Mouse (Mus musculus): Measurements from ENCODE around the gene Arid1b. TPM values are rescaled to one million over a fixed set of nuclear protein-coding genes. Genes with fewer than 3 reads are reported as not detected.

Gene Arid1b
- total and polyA plus RNA-seq, 3 experiments = 11.8 to 27.8 (median 26.8) TPM

GRCm38 (mm10) chr17:5000001-5000400, 5.9 kb downstream of the Arid1b start:
- 27% methylated on average over 10 of the region's 10 CpGs for WGBS
- Histone ChIP-seq H3K27ac (no peak overlapping the region), H3K4me1 (ENCODE audit: control insufficient read depth, insufficient read depth, low read length) (peaks cover 22% of the 10 kb centered on the region), H3K36me3 (ENCODE audit: control insufficient read depth, insufficient read depth, low read length) (peaks cover 27% of the 10 kb centered on the region), H3K4me3 (no peak overlapping the region), H3K27me3 (ENCODE audit: control insufficient read depth, insufficient read depth, low read length) (no peaks in the 10 kb centered on the region), H3K79me2 (replicated peaks; ENCODE audit: control insufficient read depth, insufficient read depth, low read length) (peaks cover 11% of the 10 kb centered on the region), H3K9ac (ENCODE audit: low read depth, low read length) (peak overlapping the region; percentile 28; the same call in 1 of the 2 replicates)
- peak in 1 of 2 experiments; percentile 16 for DNase-seq
- intact Hi-C loops (cut with DNase I) = no loop called here
- no peak for TF ChIP-seq POLR2A (IDR thresholded peaks at IDR 0.05; ENCODE audit: insufficient read depth, low read depth, low read length)
- TF ChIP-seq CTCF (IDR thresholded peaks at IDR 0.05) = no peak
- no peak for TF ChIP-seq EP300 (IDR thresholded peaks at IDR 0.05; ENCODE audit: insufficient read depth, low read depth, low read length)

DNA sequence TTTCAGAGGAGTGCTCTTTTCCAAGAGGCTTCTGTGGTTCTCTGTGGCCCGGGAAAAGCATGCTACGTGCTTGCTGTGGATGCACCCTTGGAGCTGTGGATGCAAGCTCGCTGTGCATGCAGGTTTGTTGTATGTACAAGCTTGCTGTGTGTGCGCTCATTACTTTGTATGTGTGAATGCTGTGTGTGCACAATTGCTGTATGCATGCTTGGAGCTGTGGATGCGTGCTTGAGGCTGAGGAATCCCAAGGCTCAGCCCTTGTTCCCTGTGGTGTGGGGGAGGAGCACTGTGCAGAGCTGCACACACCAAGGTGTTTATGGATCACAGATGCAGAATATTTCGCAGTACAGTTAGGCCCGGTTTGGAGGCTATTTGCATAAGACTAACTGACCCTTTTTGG, 6.7 kb downstream of the Arid1b start:
- no peak overlapping the region for H3K4me3 ChIP-seq
- intact Hi-C loops (cut with DNase I) = no loop called here
- no peak for TF ChIP-seq POLR2A (IDR thresholded peaks at IDR 0.05; ENCODE audit: insufficient read depth, low read depth, low read length)
- TF ChIP-seq EP300 (IDR thresholded peaks at IDR 0.05; ENCODE audit: insufficient read depth, low read depth, low read length) = no peak
- TF ChIP-seq CTCF (IDR thresholded peaks at IDR 0.05) = no peak
- H3K4me1 ChIP-seq (ENCODE audit: control insufficient read depth, insufficient read depth, low read length) = peaks cover 29% of the 10 kb centered on the region
- 72% methylated on average over 7 of the region's 7 CpGs for WGBS
- H3K79me2 ChIP-seq (replicated peaks; ENCODE audit: control insufficient read depth, insufficient read depth, low read length) = peaks cover 16% of the 10 kb centered on the region
- DNase-seq = peak in 1 of 2 experiments; percentile 18
- H3K36me3 ChIP-seq (ENCODE audit: control insufficient read depth, insufficient read depth, low read length) = peaks cover 27% of the 10 kb centered on the region
- no peak overlapping the region for H3K9ac ChIP-seq (ENCODE audit: low read depth, low read length)
- H3K27me3 ChIP-seq (ENCODE audit: control insufficient read depth, insufficient read depth, low read length) = no peaks in the 10 kb centered on the region
- H3K27ac ChIP-seq = no peak overlapping the region; the same call in 1 of the 2 replicates

- Histone ChIP-seq H3K36me3 (ENCODE audit: control insufficient read depth, insufficient read depth, low read length) (peaks cover 27% of the 10 kb centered on the region), H3K4me1 (ENCODE audit: control insufficient read depth, insufficient read depth, low read length) (peaks cover 32% of the 10 kb centered on the region), H3K27ac (no peak overlapping the region), H3K79me2 (replicated peaks; ENCODE audit: control insufficient read depth, insufficient read depth, low read length) (peaks cover 16% of the 10 kb centered on the region), H3K9ac (ENCODE audit: low read depth, low read length) (no peak overlapping the region), H3K4me3 (no peak overlapping the region), H3K27me3 (ENCODE audit: control insufficient read depth, insufficient read depth, low read length) (no peaks in the 10 kb centered on the region)
- intact Hi-C loops (cut with DNase I) = no loop called here
- no peak for TF ChIP-seq CTCF (IDR thresholded peaks at IDR 0.05)
- TF ChIP-seq EP300 (IDR thresholded peaks at IDR 0.05; ENCODE audit: insufficient read depth, low read depth, low read length) = no peak
- TF ChIP-seq POLR2A (IDR thresholded peaks at IDR 0.05; ENCODE audit: insufficient read depth, low read depth, low read length) = no peak
- 17% methylated on average over 9 of the region's 9 CpGs for WGBS
- peak; percentile 35 to 36 for DNase-seq
These were observed 7.5 kb downstream of the Arid1b start for GRCm38 (mm10) chr17:5001531-5002131.

- Histone ChIP-seq H3K9ac (ENCODE audit: low read depth, low read length) (no peak overlapping the region), H3K4me3 (no peak overlapping the region), H3K36me3 (ENCODE audit: control insufficient read depth, insufficient read depth, low read length) (peaks cover 27% of the 10 kb centered on the region), H3K79me2 (replicated peaks; ENCODE audit: control insufficient read depth, insufficient read depth, low read length) (peaks cover 17% of the 10 kb centered on the region), H3K4me1 (ENCODE audit: control insufficient read depth, insufficient read depth, low read length) (peaks cover 38% of the 10 kb centered on the region), H3K27me3 (ENCODE audit: control insufficient read depth, insufficient read depth, low read length) (no peaks in the 10 kb centered on the region), H3K27ac (no peak overlapping the region)
- intact Hi-C loops (cut with DNase I) = no loop called here
- WGBS = 49% methylated on average over 10 of the region's 10 CpGs
- peak in 1 of 2 experiments; percentile 21 for DNase-seq
- TF ChIP-seq POLR2A (IDR thresholded peaks at IDR 0.05; ENCODE audit: insufficient read depth, low read depth, low read length) = no peak
- TF ChIP-seq CTCF (IDR thresholded peaks at IDR 0.05) = no peak
- TF ChIP-seq EP300 (IDR thresholded peaks at IDR 0.05; ENCODE audit: insufficient read depth, low read depth, low read length) = no peak
These were observed 8.9 kb downstream of the Arid1b start for GRCm38 (mm10) chr17:5002937-5003508.

DNA sequence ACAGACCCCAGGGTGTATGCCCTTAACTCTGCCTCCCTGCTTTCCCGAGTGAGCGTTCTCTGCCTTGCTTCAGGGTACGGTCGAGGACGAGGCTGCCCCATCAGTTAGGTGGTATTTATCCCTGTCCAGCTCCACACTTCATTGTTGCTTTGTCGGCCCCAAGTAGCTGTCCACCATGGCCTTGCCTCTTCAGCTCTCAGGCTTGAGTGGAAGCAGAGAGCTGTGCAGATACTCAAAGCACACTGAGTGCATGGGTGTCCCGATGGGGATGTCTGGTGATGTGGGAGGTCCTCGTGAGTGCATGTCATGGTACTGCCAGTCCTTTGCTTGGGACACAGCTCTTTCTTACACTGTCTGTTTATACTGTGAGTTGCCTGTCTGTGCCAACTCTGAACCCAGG, 10.1 kb downstream of the Arid1b start:
- H3K27me3 ChIP-seq (ENCODE audit: control insufficient read depth, insufficient read depth, low read length) = no peaks in the 10 kb centered on the region
- peaks cover 23% of the 10 kb centered on the region for H3K36me3 ChIP-seq (ENCODE audit: control insufficient read depth, insufficient read depth, low read length)
- peak in 1 of 2 experiments; percentile 27 for DNase-seq
- no peak for TF ChIP-seq CTCF (IDR thresholded peaks at IDR 0.05)
- no peak for TF ChIP-seq POLR2A (IDR thresholded peaks at IDR 0.05; ENCODE audit: insufficient read depth, low read depth, low read length)
- TF ChIP-seq EP300 (IDR thresholded peaks at IDR 0.05; ENCODE audit: insufficient read depth, low read depth, low read length) = no peak
- peaks cover 22% of the 10 kb centered on the region for H3K79me2 ChIP-seq (replicated peaks; ENCODE audit: control insufficient read depth, insufficient read depth, low read length)
- intact Hi-C loops (cut with DNase I) = no loop called here
- no peak overlapping the region for H3K27ac ChIP-seq
- no peak overlapping the region for H3K4me3 ChIP-seq
- no peak overlapping the region for H3K9ac ChIP-seq (ENCODE audit: low read depth, low read length)
- 50% methylated on average over 8 of the region's 8 CpGs for WGBS
- peaks cover 46% of the 10 kb centered on the region for H3K4me1 ChIP-seq (ENCODE audit: control insufficient read depth, insufficient read depth, low read length)

- 46% methylated on average over 5 of the region's 5 CpGs for WGBS
- Histone ChIP-seq H3K79me2 (replicated peaks; ENCODE audit: control insufficient read depth, insufficient read depth, low read length) (peaks cover 23% of the 10 kb centered on the region), H3K27ac (no peak overlapping the region), H3K4me3 (no peak overlapping the region), H3K36me3 (ENCODE audit: control insufficient read depth, insufficient read depth, low read length) (peaks cover 21% of the 10 kb centered on the region), H3K4me1 (ENCODE audit: control insufficient read depth, insufficient read depth, low read length) (peaks cover 46% of the 10 kb centered on the region), H3K9ac (ENCODE audit: low read depth, low read length) (no peak overlapping the region), H3K27me3 (ENCODE audit: control insufficient read depth, insufficient read depth, low read length) (no peaks in the 10 kb centered on the region)
- intact Hi-C loops (cut with DNase I) = no loop called here
- peak in 1 of 2 experiments; percentile 13 for DNase-seq
- no peak for TF ChIP-seq EP300 (IDR thresholded peaks at IDR 0.05; ENCODE audit: insufficient read depth, low read depth, low read length)
These were observed 10.6 kb downstream of the Arid1b start for GRCm38 (mm10) chr17:5004706-5005105.

Data from heart, adult 2 months (tissue).